Mouse (Mus musculus) lung, postnatal 0 days (tissue): ENCODE measurements around the gene Babam2. TPM values are rescaled to one million over a fixed set of nuclear protein-coding genes. Genes with fewer than 3 reads are reported as not detected.
"Not testable (repeated sequence)": the region's sequence is repeated elsewhere in the genome, so short reads cannot be mapped to it uniquely, and the experiment has no call there.

Source experiments
- ATAC-seq: fragments of 200-750 bp; cut with Nextera tagmentation; 2 replicates; pipeline ENCODE4 v1.8.0; 2017; ENCODE audit warnings: moderate library complexity
- DNase-seq: peaks from one replicate; pipeline ENCODE4 v3.0.0-alpha.2; 2016; ENCODE audit warnings: low spot score
- H3K27ac ChIP-seq: fragments of 300-500 bp; sonication (generic); 2 replicates; pipeline ENCODE4 v1.5.1; 2014; ENCODE audit warnings: antibody characterized with exemption, mild to moderate bottlenecking, low read length, mixed read lengths
- H3K27me3 ChIP-seq: fragments of 300-500 bp; sonication (generic); replicated peaks from 2 replicates; pipeline ENCODE4 v1.6.1; 2014; ENCODE audit warnings: low read length, mixed read lengths; ENCODE audit not compliant: insufficient read depth
- H3K36me3 ChIP-seq: fragments of 300-500 bp; sonication (generic); 2 replicates; pipeline ENCODE4 v1.6.1; 2014; ENCODE audit warnings: low read length, mixed read lengths; ENCODE audit not compliant: insufficient read depth
- H3K4me1 ChIP-seq: fragments of 300-500 bp; sonication (generic); 2 replicates; pipeline ENCODE4 v1.6.1; 2014; ENCODE audit warnings: antibody characterized with exemption, low read depth, low read length, mixed read lengths; ENCODE audit not compliant: insufficient read depth
- H3K4me2 ChIP-seq: fragments of 300-500 bp; sonication (generic); replicated peaks from 2 replicates; pipeline ENCODE4 v1.6.1; 2014; ENCODE audit warnings: low read depth, mild to moderate bottlenecking, low read length, moderate library complexity, mixed read lengths
- H3K4me3 ChIP-seq: fragments of 300-500 bp; sonication (generic); 2 replicates; pipeline ENCODE4 v1.5.1; 2014; ENCODE audit warnings: low read depth, low read length
- H3K9ac ChIP-seq: fragments of 300-500 bp; sonication (generic); replicated peaks from 2 replicates; pipeline ENCODE4 v1.6.1; 2014; ENCODE audit warnings: low read depth, mild to moderate bottlenecking
- H3K9me3 ChIP-seq: fragments of 300-500 bp; sonication (generic); 2 replicates; pipeline ENCODE4 v1.6.1; 2016; ENCODE audit warnings: low read length, mixed read lengths
- CTCF ChIP-seq: IDR thresholded peaks from 2 replicates; pipeline ENCODE4 v1.5.1; 2016; ENCODE audit warnings: antibody characterized with exemption, mild to moderate bottlenecking
- EP300 ChIP-seq: IDR thresholded peaks from 2 replicates; pipeline ENCODE4 v1.6.1; 2016; ENCODE audit warnings: antibody characterized with exemption, mild to moderate bottlenecking, control low read depth
- WGBS: fragments of 180-500 bp; shearing (Covaris S2); extraction: QIAGEN DNeasy Blood & Tissue Kit; methylation state at CpG from one replicate; pipeline ENCODE4 v1.1.7; 2014; 5-methylcytosine and 5-hydroxymethylcytosine counted together
- polyA plus RNA-seq: library from polyadenylated mRNA; unstranded; fragments of >200 nt; fragmentation: Nextera tagmentation; extraction: Ambion mirVana; gene quantifications from 2 replicates; pipeline ENCODE4 v1.2.1, GENCODE M21; 2015

Babam2 gene
- polyA plus RNA-seq, 1 experiment from 2014 or later, result 39.4 TPM

DNA sequence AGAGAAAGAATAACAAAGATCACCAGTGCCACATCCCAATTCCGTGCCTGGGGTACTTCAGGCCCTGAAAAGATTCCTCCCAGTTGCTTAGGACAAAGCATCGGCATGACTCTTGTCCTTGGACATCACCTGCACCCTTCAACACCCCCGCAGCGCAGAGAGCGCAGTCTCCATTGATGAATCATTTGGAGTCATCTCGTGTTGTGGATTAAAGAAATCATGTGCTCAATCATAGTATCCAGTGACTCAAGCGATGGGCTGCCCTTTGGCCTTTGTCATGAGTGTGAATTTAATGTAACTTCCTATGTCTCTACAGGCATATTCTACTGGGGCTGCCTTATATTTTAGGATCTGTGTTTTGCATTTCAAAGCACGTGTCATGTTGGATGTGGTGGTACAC is 265.9 kb downstream of the Babam2 start:
- Histone ChIP-seq H3K4me2 (no peak overlapping the region), H3K4me3 (no peak overlapping the region), H3K4me1 (no peaks in the 10 kb centered on the region), H3K9ac (no peak overlapping the region), H3K9me3 (no peaks in the 10 kb centered on the region), H3K27ac (no peak overlapping the region), H3K36me3 (no peaks in the 10 kb centered on the region), H3K27me3 (no peaks in the 10 kb centered on the region)
- 77% methylated on average over 8 of the region's 8 CpGs for WGBS
- TF ChIP-seq EP300, result no peak
- no peak for TF ChIP-seq CTCF
- ATAC-seq, result no peak
- no peak for DNase-seq

DNA sequence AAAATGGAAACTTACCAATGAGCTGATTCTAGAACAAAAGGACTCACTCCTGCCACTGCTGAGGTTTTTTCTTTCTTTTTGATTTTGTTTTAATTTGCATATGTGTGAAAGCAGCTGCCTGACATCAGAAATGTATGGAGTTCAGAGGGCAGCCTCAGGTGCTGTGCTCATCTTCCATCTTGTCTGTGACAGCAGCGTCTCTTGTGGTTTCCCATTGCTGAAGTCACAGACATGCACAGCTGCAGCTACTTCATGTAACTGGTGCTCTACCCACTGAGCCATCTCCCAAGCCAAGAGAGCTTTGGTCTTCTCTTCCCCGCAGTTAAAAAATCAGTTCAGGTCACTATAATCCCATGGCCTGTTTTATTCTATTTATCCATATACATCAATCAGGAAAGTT is 266.4 kb downstream of the Babam2 start:
- no peak for TF ChIP-seq EP300
- no peak for TF ChIP-seq CTCF
- Histone ChIP-seq H3K4me1 (no peaks in the 10 kb centered on the region), H3K4me3 (no peak overlapping the region), H3K9me3 (no peaks in the 10 kb centered on the region), H3K27me3 (no peaks in the 10 kb centered on the region), H3K4me2 (no peak overlapping the region), H3K36me3 (no peaks in the 10 kb centered on the region), H3K9ac (no peak overlapping the region), H3K27ac (no peak overlapping the region)
- no peak for ATAC-seq
- 81% methylated on average over 2 of the region's 2 CpGs for WGBS
- DNase-seq, result no peak

DNA sequence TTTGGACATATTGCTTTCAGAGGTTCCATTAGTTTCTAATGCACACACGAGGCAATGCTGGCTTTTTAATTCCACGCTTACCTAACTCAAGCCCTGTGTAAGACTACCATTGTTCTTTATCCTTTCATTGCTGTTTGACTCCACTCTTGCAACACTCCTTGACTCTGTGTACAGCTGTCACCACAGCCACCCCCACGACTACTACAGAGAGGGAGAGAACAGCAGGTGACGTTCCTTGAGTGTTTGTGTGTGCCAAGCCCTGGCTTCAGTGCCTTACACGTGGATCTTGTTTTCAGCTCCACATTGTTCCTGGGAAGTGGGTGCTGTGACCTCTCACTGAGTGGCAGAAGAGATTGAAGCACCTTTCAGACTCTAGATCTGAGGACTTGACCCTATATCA is 269.3 kb downstream of the Babam2 start:
- Histone ChIP-seq H3K9me3 (no peaks in the 10 kb centered on the region), H3K4me1 (no peaks in the 10 kb centered on the region), H3K9ac (no peak overlapping the region), H3K4me3 (no peak overlapping the region), H3K4me2 (no peak overlapping the region), H3K27ac (peak overlapping the region; percentile 73), H3K27me3 (no peaks in the 10 kb centered on the region), H3K36me3 (no peaks in the 10 kb centered on the region)
- ATAC-seq, result peak; percentile 96
- TF ChIP-seq EP300, result peak; percentile 74
- no peak for TF ChIP-seq CTCF
- WGBS, result 46% methylated on average over 5 of the region's 5 CpGs
- peak; percentile 89 for DNase-seq

DNA sequence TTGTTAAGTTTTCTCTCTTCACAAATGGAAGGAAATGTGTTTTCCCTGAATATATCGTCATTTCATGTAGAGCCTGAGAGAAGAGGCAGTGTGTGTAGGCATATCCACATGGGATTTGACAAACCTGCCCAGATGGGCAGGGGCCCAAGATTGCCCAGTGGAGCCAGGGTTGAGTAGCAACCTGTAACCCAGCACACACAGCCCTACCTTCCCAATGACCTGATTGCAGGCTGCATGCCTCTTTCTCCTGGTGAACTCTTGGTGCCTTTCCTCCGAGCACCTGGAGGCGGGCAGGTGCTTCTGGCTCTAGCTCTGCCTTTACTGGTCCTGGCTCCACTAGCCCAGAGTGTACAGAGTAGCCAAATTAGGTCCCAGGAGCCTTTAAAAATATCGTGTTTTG is 270.0 kb downstream of the Babam2 start:
- H3K9ac ChIP-seq, result no peak overlapping the region
- H3K27me3 ChIP-seq, result no peaks in the 10 kb centered on the region
- 0 out of 2 replicates have a peak, but pooled peaks have one; percentile 7 for ATAC-seq
- H3K4me3 ChIP-seq, result no peak overlapping the region
- H3K4me2 ChIP-seq, result no peak overlapping the region
- H3K27ac ChIP-seq, result peak overlapping the region; percentile 73
- no peaks in the 10 kb centered on the region for H3K9me3 ChIP-seq
- DNase-seq, result no peak
- no peaks in the 10 kb centered on the region for H3K36me3 ChIP-seq
- no peak for TF ChIP-seq CTCF
- H3K4me1 ChIP-seq, result no peaks in the 10 kb centered on the region
- WGBS, result 75% methylated on average over 4 of the region's 4 CpGs

DNA sequence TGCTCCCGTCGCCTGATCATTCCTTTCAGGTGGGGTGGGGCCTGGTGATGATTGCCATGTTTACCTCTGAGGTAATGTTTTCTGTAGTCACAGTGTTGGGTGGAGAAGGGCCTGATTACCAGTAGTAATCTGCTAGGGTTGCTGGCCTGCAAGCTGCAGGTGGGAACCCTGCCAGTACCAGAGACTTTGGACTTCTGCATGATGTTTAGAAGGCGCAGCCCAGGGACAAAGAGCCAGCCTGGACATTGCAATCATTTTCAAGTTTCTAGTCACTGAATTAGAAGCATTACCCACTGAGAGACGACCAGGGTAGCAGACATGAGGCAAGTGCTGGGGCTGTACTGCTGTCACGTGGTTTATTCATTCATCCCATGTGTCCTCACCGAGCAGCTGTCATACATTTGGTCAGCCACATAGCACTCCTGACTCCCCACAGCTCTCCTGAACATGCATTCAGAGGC is 270.6 kb downstream of the Babam2 start:
- Histone ChIP-seq H3K4me1 (no peaks in the 10 kb centered on the region), H3K27ac (peak overlapping the region; percentile 73; the same call in 1 of the 2 replicates), H3K9ac (no peak overlapping the region), H3K4me2 (no peak overlapping the region), H3K27me3 (no peaks in the 10 kb centered on the region), H3K36me3 (no peaks in the 10 kb centered on the region), H3K9me3 (no peaks in the 10 kb centered on the region), H3K4me3 (no peak overlapping the region)
- no peak for TF ChIP-seq EP300
- TF ChIP-seq CTCF, result no peak
- ATAC-seq, result peak; percentile 31; the same call in 1 of the 2 replicates
- DNase-seq, result peak; percentile 40
- WGBS, result 59% methylated on average over 6 of the region's 6 CpGs

DNA sequence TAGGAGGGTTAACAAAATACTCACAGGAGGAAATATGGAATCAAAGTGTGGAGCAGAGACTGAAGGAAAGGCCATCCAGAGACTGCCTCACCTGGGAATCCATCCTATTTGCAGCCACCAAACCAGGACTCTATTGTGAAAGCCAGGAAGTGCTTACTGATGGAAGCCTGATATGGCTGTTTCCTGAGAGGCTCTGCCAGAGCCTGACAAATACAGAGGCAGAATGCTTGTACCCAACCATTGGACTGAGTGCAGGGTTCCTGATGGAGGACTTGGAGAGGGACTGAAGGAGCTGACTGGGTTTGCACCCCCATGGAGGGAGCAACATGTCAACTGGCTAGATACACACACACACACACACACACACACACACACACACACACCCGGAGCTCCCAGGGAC is 274.9 kb downstream of the Babam2 start:
- not testable (repeated sequence) for H3K4me1 ChIP-seq, H3K4me2 ChIP-seq, H3K27me3 ChIP-seq, ATAC-seq, H3K4me3 ChIP-seq, DNase-seq, H3K27ac ChIP-seq, H3K9me3 ChIP-seq, H3K9ac ChIP-seq, H3K36me3 ChIP-seq
- 78% methylated on average over 1 of the region's 1 CpGs for WGBS

DNA sequence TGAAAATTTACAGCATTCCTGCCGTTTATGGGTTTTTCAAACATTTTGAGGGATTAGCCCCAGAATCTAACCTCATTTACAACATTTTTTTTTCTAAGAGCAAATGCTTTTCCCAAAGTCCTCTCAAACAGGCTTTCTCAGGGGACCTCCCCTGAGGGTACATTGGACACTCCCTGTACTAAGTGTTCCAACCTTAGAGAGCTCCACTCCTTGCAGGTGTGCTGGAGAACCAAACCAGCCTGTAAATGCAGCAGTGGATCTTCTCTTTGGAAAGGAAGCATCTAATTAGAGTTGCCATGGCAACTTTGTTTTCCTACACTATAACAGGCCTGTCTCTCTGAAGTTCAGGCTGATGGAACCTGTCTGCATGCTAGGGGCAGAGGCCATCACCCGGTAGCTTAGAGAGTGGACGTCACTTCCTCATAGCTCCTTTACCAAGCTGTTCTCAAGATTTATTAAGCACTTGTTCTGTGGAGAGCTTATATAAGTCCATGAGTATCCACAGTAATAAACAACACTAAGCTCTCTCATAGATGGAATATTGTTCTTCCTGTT is 277.2 kb downstream of the Babam2 start:
- H3K4me3 ChIP-seq, result no peak overlapping the region
- H3K27me3 ChIP-seq, result no peaks in the 10 kb centered on the region
- H3K9ac ChIP-seq, result no peak overlapping the region
- no peaks in the 10 kb centered on the region for H3K4me1 ChIP-seq
- WGBS, result 36% methylated on average over 3 of the region's 3 CpGs
- H3K36me3 ChIP-seq, result no peaks in the 10 kb centered on the region
- no peak overlapping the region for H3K4me2 ChIP-seq
- DNase-seq (peak; percentile 57), ATAC-seq (peak; percentile 90)
- H3K9me3 ChIP-seq, result no peaks in the 10 kb centered on the region
- peak overlapping the region; percentile 52 for H3K27ac ChIP-seq
- TF ChIP-seq CTCF (no peak), EP300 (no peak; the same call in none of the 2 replicates)
